Mouse (Mus musculus) lung, embryonic 14.5 days (tissue): ENCODE measurements around the gene Sox1. TPM values are rescaled to one million over a fixed set of nuclear protein-coding genes. Genes with fewer than 3 reads are reported as not detected.

Experiments
- ATAC-seq: fragments of 200-750 bp; cut with Nextera tagmentation; 2 replicates; pipeline ENCODE4 v1.8.0; 2017; ENCODE audit warnings: mild to moderate bottlenecking, moderate TSS enrichment, moderate library complexity; ENCODE audit not compliant: insufficient read depth
- DNase-seq: peaks from one replicate; pipeline ENCODE4 v3.0.0-alpha.2; 2015
- H3K27ac ChIP-seq: fragments of 300-500 bp; sonication (generic); 2 replicates; pipeline ENCODE4 v1.5.1; 2014; ENCODE audit warnings: low read depth, mild to moderate bottlenecking, moderate library complexity
- H3K27me3 ChIP-seq: fragments of 300-500 bp; sonication (generic); 2 replicates; pipeline ENCODE4 v1.6.1; 2014; ENCODE audit warnings: low read length, control low read depth; ENCODE audit not compliant: insufficient read depth
- H3K36me3 ChIP-seq: fragments of 300-500 bp; sonication (generic); 2 replicates; pipeline ENCODE4 v1.6.1; 2014; ENCODE audit warnings: control low read depth; ENCODE audit not compliant: insufficient read depth
- H3K4me1 ChIP-seq: fragments of 300-500 bp; sonication (generic); 2 replicates; pipeline ENCODE4 v1.6.1; 2014; ENCODE audit warnings: antibody characterized with exemption, control low read depth; ENCODE audit not compliant: insufficient read depth
- H3K4me2 ChIP-seq: fragments of 300-500 bp; sonication (generic); 2 replicates; pipeline ENCODE4 v1.6.1; 2014; ENCODE audit warnings: mild to moderate bottlenecking
- H3K4me3 ChIP-seq: fragments of 300-500 bp; sonication (generic); 2 replicates; pipeline ENCODE4 v1.5.1; 2014; ENCODE audit warnings: low read depth, low read length
- H3K9ac ChIP-seq: fragments of 300-500 bp; sonication (generic); 2 replicates; pipeline ENCODE4 v1.6.1; 2014
- H3K9me3 ChIP-seq: fragments of 300-500 bp; sonication (generic); 2 replicates; pipeline ENCODE4 v1.6.1; 2016; ENCODE audit warnings: low read depth, low read length, control low read depth
- CTCF ChIP-seq: IDR thresholded peaks from 2 replicates; pipeline ENCODE4 v1.5.1; 2016; ENCODE audit warnings: antibody characterized with exemption, low read depth
- WGBS: fragments of 180-500 bp; shearing (Covaris S2); extraction: QIAGEN DNeasy Blood & Tissue Kit; methylation state at CpG from one replicate; pipeline ENCODE4 v1.1.7; 2014; 5-methylcytosine and 5-hydroxymethylcytosine counted together
- polyA plus RNA-seq: library from polyadenylated mRNA; unstranded; fragments of >200 nt; fragmentation: Nextera tagmentation; extraction: Ambion mirVana; gene quantifications from 2 replicates; pipeline ENCODE4 v1.2.1, GENCODE M21; 2014

The Sox1 gene
- polyA plus RNA-seq, 1 experiment from 2014 or later = 0.04 TPM

- H3K9ac ChIP-seq = no peak overlapping the region
- no peak for ATAC-seq
- H3K4me2 ChIP-seq = no peak overlapping the region
- H3K9me3 ChIP-seq = no peaks in the 10 kb centered on the region; the same call in 1 of the 2 replicates
- no peak for TF ChIP-seq CTCF
- no peak overlapping the region for H3K4me3 ChIP-seq
- H3K27ac ChIP-seq = no peak overlapping the region
- H3K27me3 ChIP-seq = peaks cover 75% of the 10 kb centered on the region
- no peaks in the 10 kb centered on the region for H3K4me1 ChIP-seq
- H3K36me3 ChIP-seq = no peaks in the 10 kb centered on the region
- DNase-seq = no peak
- WGBS = 24% methylated on average over 10 of the region's 10 CpGs
Observed at GRCm38 (mm10) chr8:12408020-12408419, 12.9 kb downstream of the Sox1 start.

DNA sequence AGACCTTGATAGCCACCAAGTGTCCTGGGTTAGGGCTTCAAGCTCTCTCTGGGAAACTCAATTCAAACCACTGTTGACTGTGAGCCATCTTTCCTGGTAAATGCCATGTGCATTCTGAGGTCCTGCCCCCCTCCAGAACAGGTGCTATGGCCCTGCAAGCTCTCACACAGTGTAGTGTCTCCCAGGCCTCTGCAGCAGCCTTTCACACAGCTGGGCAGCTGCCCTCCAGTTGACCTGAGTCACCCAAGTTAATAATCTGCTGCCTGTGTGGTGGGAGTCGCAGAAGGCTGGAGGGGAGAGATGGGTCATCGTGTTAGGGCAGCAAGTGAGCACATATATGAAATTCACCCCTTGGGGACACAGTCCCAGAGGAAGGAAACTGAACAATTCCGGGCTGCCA, 14.9 kb downstream of the Sox1 start:
- no peak for TF ChIP-seq CTCF
- DNase-seq (no peak), ATAC-seq (no peak)
- WGBS = 36% methylated on average over 3 of the region's 3 CpGs
- Histone ChIP-seq H3K36me3 (no peaks in the 10 kb centered on the region), H3K9me3 (no peaks in the 10 kb centered on the region; the same call in 1 of the 2 replicates), H3K4me2 (no peak overlapping the region), H3K27ac (no peak overlapping the region), H3K27me3 (peaks cover 60% of the 10 kb centered on the region), H3K4me1 (no peaks in the 10 kb centered on the region), H3K9ac (no peak overlapping the region), H3K4me3 (no peak overlapping the region)

GRCm38 (mm10) chr8:12417056-12417455, 22.0 kb downstream of the Sox1 start:
- H3K4me2 ChIP-seq = no peak overlapping the region
- TF ChIP-seq CTCF = no peak
- DNase-seq = no peak
- no peak overlapping the region for H3K9ac ChIP-seq
- H3K4me3 ChIP-seq = no peak overlapping the region
- WGBS = 83% methylated on average over 2 of the region's 2 CpGs
- H3K9me3 ChIP-seq = no peaks in the 10 kb centered on the region
- H3K27me3 ChIP-seq = peaks cover 17% of the 10 kb centered on the region; the same call in 1 of the 2 replicates
- no peaks in the 10 kb centered on the region for H3K4me1 ChIP-seq
- no peak overlapping the region for H3K27ac ChIP-seq
- no peaks in the 10 kb centered on the region for H3K36me3 ChIP-seq
- no peak for ATAC-seq

DNA sequence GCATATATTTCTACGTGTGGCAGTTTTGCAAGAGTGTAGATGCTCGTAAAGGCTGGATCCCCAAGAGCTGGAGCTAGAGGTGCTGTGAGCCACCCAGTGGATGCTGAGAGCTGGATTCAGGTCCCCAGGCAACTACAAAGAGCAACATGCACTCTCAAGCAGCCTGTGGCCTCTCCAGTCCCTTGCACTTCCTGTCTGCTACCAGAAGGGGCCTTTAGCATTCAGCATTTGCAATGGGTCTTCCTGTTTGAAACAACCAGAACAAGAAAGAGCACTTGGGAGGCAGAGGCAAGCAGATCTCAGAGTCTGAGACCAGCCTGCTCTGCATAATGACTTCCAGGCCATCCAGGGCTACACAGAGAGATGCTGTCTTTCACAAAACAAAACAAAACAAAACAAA, 25.4 kb downstream of the Sox1 start:
- Histone ChIP-seq H3K9ac (no peak overlapping the region), H3K9me3 (no peaks in the 10 kb centered on the region), H3K4me3 (no peak overlapping the region), H3K4me2 (no peak overlapping the region), H3K27me3 (peaks cover 17% of the 10 kb centered on the region), H3K4me1 (no peaks in the 10 kb centered on the region), H3K36me3 (no peaks in the 10 kb centered on the region), H3K27ac (no peak overlapping the region)
- whole genome bisulfite sequencing = 62% methylated on average over 2 of the region's 2 CpGs
- ATAC-seq (no peak), DNase-seq (no peak)
- TF ChIP-seq CTCF = peak; percentile 22; the same call in 1 of the 2 replicates

DNA sequence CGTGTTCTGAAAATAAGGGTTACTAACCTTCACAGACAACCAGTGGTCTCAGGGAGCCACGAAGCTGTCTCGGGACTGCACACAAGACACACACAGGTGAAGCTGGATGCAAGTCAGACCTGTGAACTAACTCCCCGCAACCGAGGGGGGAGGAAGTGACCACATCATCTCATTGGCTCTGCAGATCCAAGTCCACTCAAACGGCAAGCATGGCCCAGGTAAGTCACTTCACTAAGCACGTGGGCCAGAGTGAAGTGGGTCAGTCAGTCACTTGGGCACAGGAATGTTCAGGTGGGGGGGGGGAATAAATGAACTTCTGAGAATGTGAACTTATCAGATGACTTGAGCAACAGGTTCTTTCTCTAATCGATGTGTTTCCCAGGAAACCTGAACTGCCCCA, 30.8 kb downstream of the Sox1 start:
- H3K36me3 ChIP-seq = no peaks in the 10 kb centered on the region
- H3K9ac ChIP-seq = no peak overlapping the region
- DNase-seq (no peak), ATAC-seq (no peak)
- peaks cover 64% of the 10 kb centered on the region for H3K27me3 ChIP-seq
- no peak overlapping the region for H3K4me2 ChIP-seq
- 70% methylated on average over 8 of the region's 8 CpGs for WGBS
- TF ChIP-seq CTCF = no peak
- no peak overlapping the region for H3K4me3 ChIP-seq
- no peaks in the 10 kb centered on the region for H3K9me3 ChIP-seq
- H3K27ac ChIP-seq = no peak overlapping the region
- H3K4me1 ChIP-seq = no peaks in the 10 kb centered on the region

DNA sequence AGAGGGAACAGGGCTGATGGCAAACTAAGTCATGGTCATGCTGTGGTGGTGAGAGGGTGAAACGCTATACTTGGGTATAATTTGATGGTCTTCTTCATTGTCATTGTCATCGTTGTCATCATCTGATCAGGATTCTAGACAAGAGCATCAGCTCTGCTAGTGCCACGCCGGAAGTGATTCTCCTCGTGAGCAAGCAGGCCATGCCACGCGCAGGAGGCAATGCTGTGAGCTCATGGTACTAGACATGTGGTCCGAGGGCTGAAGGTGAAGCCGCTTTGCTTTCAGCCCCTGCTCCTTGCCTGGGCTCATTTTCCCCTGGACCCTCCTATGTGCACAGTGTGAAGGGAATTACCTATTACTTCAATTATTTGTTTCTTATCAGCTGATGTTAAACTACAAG, 32.3 kb downstream of the Sox1 start:
- H3K9ac ChIP-seq = no peak overlapping the region
- H3K27ac ChIP-seq = no peak overlapping the region
- H3K4me2 ChIP-seq = no peak overlapping the region
- H3K4me3 ChIP-seq = no peak overlapping the region
- peaks cover 78% of the 10 kb centered on the region for H3K27me3 ChIP-seq
- no peaks in the 10 kb centered on the region for H3K4me1 ChIP-seq
- H3K9me3 ChIP-seq = no peaks in the 10 kb centered on the region
- no peak for ATAC-seq
- no peak for TF ChIP-seq CTCF
- WGBS = 73% methylated on average over 9 of the region's 9 CpGs
- DNase-seq = no peak
- no peaks in the 10 kb centered on the region for H3K36me3 ChIP-seq

- Histone ChIP-seq H3K9me3 (no peaks in the 10 kb centered on the region), H3K4me2 (no peak overlapping the region), H3K4me1 (no peaks in the 10 kb centered on the region), H3K36me3 (no peaks in the 10 kb centered on the region), H3K27me3 (peaks cover 86% of the 10 kb centered on the region), H3K9ac (no peak overlapping the region), H3K4me3 (no peak overlapping the region), H3K27ac (no peak overlapping the region)
- ATAC-seq (no peak), DNase-seq (no peak)
- 19% methylated on average over 26 of the region's 26 CpGs for WGBS
- TF ChIP-seq CTCF = no peak
Observed at GRCm38 (mm10) chr8:12427886-12428799, 33.0 kb downstream of the Sox1 start.
